Mouse (Mus musculus) testis, adult 2 months (tissue): ENCODE results near the gene Ascl3. TPM values are rescaled to one million over a fixed set of nuclear protein-coding genes. Genes with fewer than 3 reads are reported as not detected.

Experiments
- H3K27ac ChIP-seq: fragments of 200-500 bp; 2 replicates; pipeline ENCODE4 v1.5.1; 2012; ENCODE audit warnings: low read depth, low read length; ENCODE audit not compliant: control insufficient read depth, insufficient read depth
- H3K27me3 ChIP-seq: fragments of 200-500 bp; 2 replicates; pipeline ENCODE4 v1.6.1; 2012; ENCODE audit warnings: mild to moderate bottlenecking, low read length, moderate library complexity; ENCODE audit not compliant: control insufficient read depth, insufficient read depth
- H3K36me3 ChIP-seq: fragments of 200-500 bp; 2 replicates; pipeline ENCODE4 v1.6.1; 2012; ENCODE audit warnings: mild to moderate bottlenecking, low read length; ENCODE audit not compliant: control insufficient read depth, insufficient read depth
- H3K4me1 ChIP-seq: fragments of 200-500 bp; 2 replicates; pipeline ENCODE4 v1.6.1; 2012; ENCODE audit warnings: low read length; ENCODE audit not compliant: control insufficient read depth, insufficient read depth
- H3K4me3 ChIP-seq: fragments of 200-500 bp; 2 replicates; pipeline ENCODE4 v1.5.1; 2012; ENCODE audit warnings: low read depth, mild to moderate bottlenecking, low read length, moderate library complexity, mixed read lengths; ENCODE audit not compliant: control insufficient read depth
- CTCF ChIP-seq: fragments of 200-500 bp; IDR thresholded peaks from 2 replicates; pipeline ENCODE4 v1.5.1; 2012; ENCODE audit warnings: low read depth, mild to moderate bottlenecking, inconsistent platforms, low read length, moderate library complexity; ENCODE audit not compliant: control insufficient read depth, insufficient read depth, insufficient replicate concordance
- POLR2A ChIP-seq: fragments of 200-500 bp; IDR thresholded peaks from 2 replicates; pipeline ENCODE4 v1.6.1; 2012; ENCODE audit warnings: low read depth, mild to moderate bottlenecking, inconsistent platforms, low read length, moderate library complexity; ENCODE audit not compliant: control insufficient read depth
- polyA plus RNA-seq: library from polyadenylated mRNA; depleted of rRNA; stranded (reverse); fragments of >200 nt; gene quantifications from 2 replicates; pipeline ENCODE4 v1.2.3, GENCODE M21; 2012

Ascl3 gene
- polyA plus RNA-seq, 1 experiment = 0.95 TPM

DNA sequence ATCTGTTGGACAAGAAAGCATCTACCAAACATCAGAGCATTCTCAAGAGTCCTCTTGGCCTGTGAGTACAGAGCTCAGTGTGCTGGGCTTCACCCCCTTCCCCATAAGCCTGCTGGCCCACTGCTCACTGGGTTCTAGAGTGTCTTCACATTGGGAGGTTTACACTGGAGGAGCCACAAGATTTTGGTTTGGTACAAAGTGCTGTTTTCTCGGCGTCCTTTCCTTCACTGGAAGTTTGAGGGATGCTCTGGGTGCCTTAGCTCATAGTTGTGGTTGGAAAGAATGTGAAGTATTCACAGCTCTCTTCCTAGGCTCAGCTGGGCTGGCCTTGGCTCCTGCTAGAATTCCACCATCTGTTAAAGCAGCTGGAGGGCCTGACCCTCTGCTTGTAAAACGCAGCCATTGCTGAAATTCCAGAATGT is 22.6 kb downstream of the Ascl3 start:
- H3K36me3 ChIP-seq = peaks cover 4% of the 10 kb centered on the region
- TF ChIP-seq POLR2A (no peak), CTCF (no peak)
- H3K27me3 ChIP-seq = no peaks in the 10 kb centered on the region
- no peak overlapping the region for H3K4me3 ChIP-seq
- H3K4me1 ChIP-seq = peaks cover 2% of the 10 kb centered on the region
- H3K27ac ChIP-seq = peak overlapping the region; percentile 9; the same call in 1 of the 2 replicates

- Histone ChIP-seq H3K4me3 (no peak overlapping the region), H3K4me1 (peaks cover 11% of the 10 kb centered on the region), H3K36me3 (peaks cover 4% of the 10 kb centered on the region), H3K27ac (no peak overlapping the region), H3K27me3 (no peaks in the 10 kb centered on the region)
- TF ChIP-seq CTCF (no peak), POLR2A (no peak)
These were observed 24.3 kb downstream of the Ascl3 start for GRCm38 (mm10) chr7:109707023-109707785.

DNA sequence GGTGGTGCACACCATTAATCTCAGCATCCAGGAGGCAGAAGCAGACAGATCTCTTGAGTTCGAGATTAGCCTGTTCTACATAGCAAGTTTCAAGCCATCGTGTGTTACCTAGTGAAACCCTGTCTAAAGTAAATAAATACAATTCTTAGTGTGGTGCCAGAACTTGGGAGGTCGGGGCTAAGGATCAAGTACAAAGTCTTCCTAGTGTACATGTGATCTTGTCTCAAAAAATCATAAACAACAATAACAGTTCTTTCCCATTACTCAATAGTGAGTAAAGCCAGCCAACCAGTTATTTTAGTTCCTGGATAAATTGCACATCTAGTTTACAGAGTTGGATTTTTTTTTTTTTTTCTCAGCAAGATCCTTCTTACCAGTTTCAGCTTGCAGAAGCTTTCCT is 27.1 kb downstream of the Ascl3 start:
- peaks cover 11% of the 10 kb centered on the region for H3K4me1 ChIP-seq
- H3K4me3 ChIP-seq = peak overlapping the region; percentile 98; the same call in 1 of the 2 replicates
- no peaks in the 10 kb centered on the region for H3K27me3 ChIP-seq
- no peak overlapping the region; the same call in 1 of the 2 replicates for H3K27ac ChIP-seq
- no peak for TF ChIP-seq POLR2A
- no peak for TF ChIP-seq CTCF
- peaks cover 4% of the 10 kb centered on the region; the same call in 1 of the 2 replicates for H3K36me3 ChIP-seq

GRCm38 (mm10) chr7:109704016-109704377 is 27.5 kb downstream of the Ascl3 start:
- Histone ChIP-seq H3K27ac (peak overlapping the region; percentile 93), H3K36me3 (peaks cover 2% of the 10 kb centered on the region; the same call in 1 of the 2 replicates), H3K4me1 (peaks cover 11% of the 10 kb centered on the region), H3K27me3 (no peaks in the 10 kb centered on the region), H3K4me3 (peak overlapping the region; percentile 98)
- TF ChIP-seq POLR2A (no peak; the same call in 1 of the 2 replicates), CTCF (no peak)

GRCm38 (mm10) chr7:109703190-109704015 is 28.1 kb downstream of the Ascl3 start, which contains the start of the genes St5 and Akip1:
St5 (minus strand) TSS chr7:109703605.
Akip1 (plus strand) TSS chr7:109703690.
- H3K27me3 ChIP-seq = no peaks in the 10 kb centered on the region
- TF ChIP-seq POLR2A = peak; percentile 83
- no peak for TF ChIP-seq CTCF
- H3K4me3 ChIP-seq = peak within 1 kb of the TSS; percentile 98
- peaks cover 11% of the 10 kb centered on the region for H3K4me1 ChIP-seq
- H3K36me3 ChIP-seq = peaks cover 1% of the 10 kb centered on the region; the same call in 1 of the 2 replicates
- H3K27ac ChIP-seq = peak within 1 kb of the TSS; percentile 93

DNA sequence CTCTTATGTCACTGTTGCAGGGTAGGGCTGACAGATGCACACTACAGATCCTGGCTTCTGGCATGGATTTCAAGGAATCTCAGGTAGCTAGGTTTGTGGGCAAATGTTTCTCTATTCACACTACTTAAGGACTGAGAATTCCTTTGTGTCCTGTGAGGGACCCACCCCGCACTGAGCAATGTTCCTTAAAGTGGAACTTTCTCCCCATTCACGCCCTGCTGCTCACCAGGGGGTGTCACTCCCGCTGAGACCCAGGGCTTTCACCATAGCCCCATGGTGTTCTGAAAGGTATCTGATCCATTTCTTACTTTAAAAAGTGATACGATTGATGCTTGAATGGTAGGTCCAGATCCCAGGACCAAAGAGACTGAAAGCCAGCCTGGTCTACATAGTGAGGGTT is 28.8 kb downstream of the Ascl3 start:
- Histone ChIP-seq H3K4me1 (peaks cover 11% of the 10 kb centered on the region), H3K36me3 (no peaks in the 10 kb centered on the region; the same call in 1 of the 2 replicates), H3K27ac (peak overlapping the region; percentile 90; the same call in 1 of the 2 replicates), H3K27me3 (no peaks in the 10 kb centered on the region), H3K4me3 (peak overlapping the region; percentile 98; the same call in 1 of the 2 replicates)
- no peak for TF ChIP-seq POLR2A
- TF ChIP-seq CTCF = no peak

DNA sequence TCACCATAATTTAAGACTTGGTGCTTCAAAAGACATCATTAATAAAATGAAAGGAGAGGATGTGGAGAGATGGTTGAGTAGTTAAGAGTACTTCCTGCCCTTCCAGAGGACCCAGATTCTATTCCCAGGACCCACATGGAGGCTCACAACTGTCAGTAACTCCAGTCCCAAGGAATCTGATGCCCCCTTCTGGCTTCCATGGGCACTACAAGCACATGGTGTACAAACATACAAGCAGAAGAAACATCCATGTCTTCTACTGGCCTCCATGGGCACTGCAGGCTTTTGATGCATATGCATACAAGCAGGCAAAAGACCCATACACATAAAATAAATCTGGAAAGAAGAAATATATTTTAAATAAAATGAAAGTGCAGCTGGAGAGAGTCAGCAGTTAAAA is 31.3 kb downstream of the Ascl3 start:
- TF ChIP-seq POLR2A = no peak
- no peak for TF ChIP-seq CTCF
- Histone ChIP-seq H3K4me1 (peaks cover 11% of the 10 kb centered on the region), H3K36me3 (no peaks in the 10 kb centered on the region), H3K4me3 (no peak overlapping the region), H3K27ac (no peak overlapping the region), H3K27me3 (no peaks in the 10 kb centered on the region)
